Mouse (Mus musculus): ENCODE results near the gene Med12l.

DNA sequence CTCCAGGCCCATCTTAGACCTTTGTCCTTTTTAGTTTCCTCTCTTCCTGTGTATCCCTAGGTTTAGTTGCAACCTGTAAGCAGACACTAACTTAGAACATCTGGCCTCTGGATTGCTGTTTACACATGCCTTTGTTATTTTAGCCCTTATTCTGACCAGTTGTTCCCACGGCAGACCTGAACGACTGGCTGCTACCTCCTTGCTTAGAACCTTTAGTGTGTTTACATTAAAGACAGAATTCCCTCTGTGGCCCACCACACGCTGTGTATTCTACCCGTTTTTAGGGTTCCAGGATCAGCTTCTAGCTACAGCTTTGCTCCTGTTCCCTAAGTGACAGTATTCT, 19.5 kb downstream of the Med12l start:
- TF ChIP-seq CTCF (IDR thresholded peaks at IDR 0.05; ENCODE audit: borderline replicate concordance, insufficient read depth, low read depth, low read length), result no peak
- TF ChIP-seq POLR2A (IDR thresholded peaks at IDR 0.05; ENCODE audit: borderline replicate concordance, insufficient read depth, low read length), result no peak

Measured in cerebellum, adult 2 months (tissue).